Mouse (Mus musculus): ENCODE measurements around the gene Hoxd4. TPM values are rescaled to one million over a fixed set of nuclear protein-coding genes. Genes with fewer than 3 reads are reported as not detected.

Hoxd4 gene
- polyA plus RNA-seq, 1 experiment, result 0.63 TPM

GRCm38 (mm10) chr2:74747661-74748141 lies 36.0 kb downstream of the Hoxd4 start:
- TF ChIP-seq CTCF (IDR thresholded peaks at IDR 0.05; ENCODE audit: insufficient read depth, low read length) (no peak), POLR2A (IDR thresholded peaks at IDR 0.05; ENCODE audit: borderline replicate concordance, extremely low read depth, low read depth, low read length) (no peak)
- Histone ChIP-seq H3K4me1 (ENCODE audit: control insufficient read depth, insufficient read depth, low read length) (no peaks in the 10 kb centered on the region), H3K4me3 (replicated peaks; ENCODE audit: extremely low read depth, low read depth, low read length) (no peak overlapping the region)
- DNase-seq, result no peak
- WGBS, result 31% methylated on average over 11 of the region's 11 CpGs

- TF ChIP-seq POLR2A (IDR thresholded peaks at IDR 0.05; ENCODE audit: borderline replicate concordance, extremely low read depth, low read depth, low read length) (no peak), CTCF (IDR thresholded peaks at IDR 0.05; ENCODE audit: insufficient read depth, low read length) (no peak)
- DNase-seq, result no peak
- H3K4me3 ChIP-seq (replicated peaks; ENCODE audit: extremely low read depth, low read depth, low read length), result no peak overlapping the region
- no peaks in the 10 kb centered on the region for H3K4me1 ChIP-seq (ENCODE audit: control insufficient read depth, insufficient read depth, low read length)
- whole genome bisulfite sequencing, result 21% methylated on average over 9 of the region's 9 CpGs
Measured at GRCm38 (mm10) chr2:74748436-74748995, 36.8 kb downstream of the Hoxd4 start.

- WGBS, result 4% methylated on average over 47 of the region's 47 CpGs
- TF ChIP-seq POLR2A (IDR thresholded peaks at IDR 0.05; ENCODE audit: borderline replicate concordance, extremely low read depth, low read depth, low read length), result no peak
- no peak for TF ChIP-seq CTCF (IDR thresholded peaks at IDR 0.05; ENCODE audit: insufficient read depth, low read length)
- DNase-seq, result no peak
- H3K4me3 ChIP-seq (replicated peaks; ENCODE audit: extremely low read depth, low read depth, low read length), result no peak overlapping the region
- no peaks in the 10 kb centered on the region for H3K4me1 ChIP-seq (ENCODE audit: control insufficient read depth, insufficient read depth, low read length)
Measured at GRCm38 (mm10) chr2:74749337-74750121, 37.8 kb downstream of the Hoxd4 start.

GRCm38 (mm10) chr2:74750731-74751250 lies 39.1 kb downstream of the Hoxd4 start:
- WGBS, result 43% methylated on average over 5 of the region's 5 CpGs

GRCm38 (mm10) chr2:74751861-74752260 lies 40.1 kb downstream of the Hoxd4 start:
- Histone ChIP-seq H3K4me3 (replicated peaks; ENCODE audit: extremely low read depth, low read depth, low read length) (no peak overlapping the region), H3K4me1 (ENCODE audit: control insufficient read depth, insufficient read depth, low read length) (no peaks in the 10 kb centered on the region)
- TF ChIP-seq CTCF (IDR thresholded peaks at IDR 0.05; ENCODE audit: insufficient read depth, low read length), result no peak
- TF ChIP-seq POLR2A (IDR thresholded peaks at IDR 0.05; ENCODE audit: borderline replicate concordance, extremely low read depth, low read depth, low read length), result no peak
- WGBS, result 83% methylated on average over 1 of the region's 1 CpGs
- no peak for DNase-seq

More at GRCm38 (mm10) chr2:74750731-74751250, 39.1 kb downstream of the Hoxd4 start:
- TF ChIP-seq CTCF (IDR thresholded peaks at IDR 0.05; ENCODE audit: insufficient read depth, low read length) (no peak), POLR2A (IDR thresholded peaks at IDR 0.05; ENCODE audit: borderline replicate concordance, extremely low read depth, low read depth, low read length) (no peak)
- Histone ChIP-seq H3K4me3 (replicated peaks; ENCODE audit: extremely low read depth, low read depth, low read length) (no peak overlapping the region), H3K4me1 (ENCODE audit: control insufficient read depth, insufficient read depth, low read length) (no peaks in the 10 kb centered on the region)
- no peak for DNase-seq

GRCm38 (mm10) chr2:74752431-74753174 lies 40.9 kb downstream of the Hoxd4 start:
- 6% methylated on average over 45 of the region's 45 CpGs for WGBS
- H3K4me3 ChIP-seq (replicated peaks; ENCODE audit: extremely low read depth, low read depth, low read length), result no peak overlapping the region

GRCm38 (mm10) chr2:74753175-74753523 lies 41.4 kb downstream of the Hoxd4 start:
- WGBS, result 5% methylated on average over 25 of the region's 25 CpGs
- Histone ChIP-seq H3K4me3 (replicated peaks; ENCODE audit: extremely low read depth, low read depth, low read length) (no peak overlapping the region), H3K4me1 (ENCODE audit: control insufficient read depth, insufficient read depth, low read length) (no peaks in the 10 kb centered on the region)
- TF ChIP-seq CTCF (IDR thresholded peaks at IDR 0.05; ENCODE audit: insufficient read depth, low read length), result no peak
- TF ChIP-seq POLR2A (IDR thresholded peaks at IDR 0.05; ENCODE audit: borderline replicate concordance, extremely low read depth, low read depth, low read length), result no peak
- no peak for DNase-seq

More at GRCm38 (mm10) chr2:74752431-74753174, 40.9 kb downstream of the Hoxd4 start:
- DNase-seq, result no peak
- no peaks in the 10 kb centered on the region for H3K4me1 ChIP-seq (ENCODE audit: control insufficient read depth, insufficient read depth, low read length)
- TF ChIP-seq CTCF (IDR thresholded peaks at IDR 0.05; ENCODE audit: insufficient read depth, low read length) (no peak), POLR2A (IDR thresholded peaks at IDR 0.05; ENCODE audit: borderline replicate concordance, extremely low read depth, low read depth, low read length) (no peak)

- 47% methylated on average over 5 of the region's 5 CpGs for WGBS
- no peak for TF ChIP-seq POLR2A (IDR thresholded peaks at IDR 0.05; ENCODE audit: borderline replicate concordance, extremely low read depth, low read depth, low read length)
- TF ChIP-seq CTCF (IDR thresholded peaks at IDR 0.05; ENCODE audit: insufficient read depth, low read length), result no peak
- Histone ChIP-seq H3K4me1 (ENCODE audit: control insufficient read depth, insufficient read depth, low read length) (no peaks in the 10 kb centered on the region), H3K4me3 (replicated peaks; ENCODE audit: extremely low read depth, low read depth, low read length) (no peak overlapping the region)
- no peak for DNase-seq
Measured at GRCm38 (mm10) chr2:74753711-74754110, 42.0 kb downstream of the Hoxd4 start.

GRCm38 (mm10) chr2:74760146-74760545 lies 48.4 kb downstream of the Hoxd4 start:
- Histone ChIP-seq H3K4me3 (replicated peaks; ENCODE audit: extremely low read depth, low read depth, low read length) (no peak overlapping the region), H3K4me1 (ENCODE audit: control insufficient read depth, insufficient read depth, low read length) (peaks cover 4% of the 10 kb centered on the region)
- 20% methylated on average over 1 of the region's 1 CpGs for WGBS
- TF ChIP-seq POLR2A (IDR thresholded peaks at IDR 0.05; ENCODE audit: borderline replicate concordance, extremely low read depth, low read depth, low read length) (no peak), CTCF (IDR thresholded peaks at IDR 0.05; ENCODE audit: insufficient read depth, low read length) (no peak)
- DNase-seq, result no peak
